Mouse (Mus musculus): ENCODE data around the gene Src. TPM values are rescaled to one million over a fixed set of nuclear protein-coding genes. Genes with fewer than 3 reads are reported as not detected.
"Not testable (repeated sequence)": the region's sequence is repeated elsewhere in the genome, so short reads cannot be mapped to it uniquely, and the experiment has no call there.

Gene Src
- polyA plus RNA-seq, 1 experiment from 2014 or later, result 2.0 TPM

DNA sequence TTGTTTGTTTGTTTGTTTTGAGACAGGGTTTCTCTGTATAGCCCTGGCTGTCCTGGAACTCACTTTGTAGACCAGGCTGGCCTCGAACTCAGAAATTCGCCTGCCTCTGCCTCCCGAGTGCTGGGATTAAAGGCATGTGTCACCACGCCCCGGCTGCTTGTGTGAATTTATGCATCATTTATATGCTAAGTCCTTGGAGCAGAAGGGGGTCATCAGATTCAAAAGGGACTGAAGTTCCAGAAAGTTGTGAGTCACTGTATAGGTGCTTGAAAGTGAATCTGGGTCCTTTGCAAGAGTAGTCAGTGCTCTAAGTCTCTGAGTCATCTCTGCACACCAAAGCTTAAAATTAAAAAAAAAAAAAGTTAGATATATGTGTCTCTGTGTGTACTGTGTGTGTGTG lies 68.3 kb downstream of the Src start:
- H3K27me3 ChIP-seq; H3K4me3 ChIP-seq (replicated peaks); H3K9ac ChIP-seq; ATAC-seq (ENCODE audit: low read depth); DNase-seq; H3K4me2 ChIP-seq; H3K9me3 ChIP-seq (replicated peaks); H3K27ac ChIP-seq; H3K4me1 ChIP-seq (replicated peaks); H3K36me3 ChIP-seq: not testable (repeated sequence)
- 73% methylated on average over 5 of the region's 5 CpGs for WGBS (ENCODE audit: insufficient replicate concordance)

DNA sequence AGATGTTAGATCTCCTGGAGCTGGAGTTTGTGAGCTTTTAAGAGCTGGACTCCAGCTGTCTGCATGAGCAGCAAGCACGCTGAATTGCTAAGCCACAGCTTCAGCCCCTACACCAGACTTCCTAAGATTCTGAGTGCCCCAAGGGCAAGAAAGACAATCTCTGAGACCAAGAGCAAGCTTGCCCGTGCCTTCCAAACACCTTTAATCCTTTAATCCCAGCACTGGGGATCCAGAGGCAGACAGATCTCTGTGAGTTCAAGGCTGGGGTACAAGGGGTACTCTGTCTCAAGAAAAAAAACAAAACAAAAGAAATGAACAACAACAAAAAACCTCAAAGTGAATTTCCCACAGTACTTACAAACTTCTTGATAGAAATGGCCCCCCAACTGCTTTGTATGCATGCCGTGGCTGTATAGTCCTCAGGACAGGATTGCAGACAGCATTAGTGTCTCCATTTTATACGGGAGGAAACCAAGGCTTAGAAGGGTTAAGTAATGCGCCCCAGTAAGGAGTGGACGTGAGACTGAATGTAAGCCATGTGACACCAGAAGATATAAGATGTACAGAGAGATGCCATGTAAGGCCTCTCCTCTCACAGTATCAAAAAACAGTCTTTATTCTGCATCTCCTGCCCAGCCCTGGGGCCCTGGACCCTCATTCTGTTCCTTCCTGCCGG lies 68.9 kb downstream of the Src start:
- no peaks in the 10 kb centered on the region for H3K36me3 ChIP-seq
- no peaks in the 10 kb centered on the region for H3K9me3 ChIP-seq (replicated peaks)
- H3K4me1 ChIP-seq (replicated peaks), result no peaks in the 10 kb centered on the region
- no peak overlapping the region for H3K4me2 ChIP-seq
- no peak overlapping the region for H3K27ac ChIP-seq
- H3K9ac ChIP-seq, result no peak overlapping the region
- DNase-seq (no peak), ATAC-seq (ENCODE audit: low read depth) (no peak)
- no peaks in the 10 kb centered on the region; the same call in 1 of the 2 replicates for H3K27me3 ChIP-seq
- 52% methylated on average over 7 of the region's 7 CpGs for WGBS (ENCODE audit: insufficient replicate concordance)
- no peak overlapping the region for H3K4me3 ChIP-seq (replicated peaks)

GRCm38 (mm10) chr2:157487733-157488175 lies 69.5 kb downstream of the Src start:
- no peak for ATAC-seq (ENCODE audit: low read depth)
- no peak for DNase-seq
- no peaks in the 10 kb centered on the region for H3K9me3 ChIP-seq (replicated peaks)
- no peak overlapping the region for H3K4me3 ChIP-seq (replicated peaks)
- no peak overlapping the region for H3K4me2 ChIP-seq
- H3K4me1 ChIP-seq (replicated peaks), result no peaks in the 10 kb centered on the region
- H3K9ac ChIP-seq, result no peak overlapping the region
- no peaks in the 10 kb centered on the region; the same call in 1 of the 2 replicates for H3K27me3 ChIP-seq
- 49% methylated on average over 12 of the region's 12 CpGs for WGBS (ENCODE audit: insufficient replicate concordance)
- H3K27ac ChIP-seq, result no peak overlapping the region
- H3K36me3 ChIP-seq, result no peaks in the 10 kb centered on the region

GRCm38 (mm10) chr2:157493240-157493639 lies 75.0 kb downstream of the Src start:
- Histone ChIP-seq H3K4me1 (replicated peaks) (no peaks in the 10 kb centered on the region), H3K4me2 (no peak overlapping the region), H3K27ac (no peak overlapping the region), H3K9ac (no peak overlapping the region), H3K4me3 (replicated peaks) (no peak overlapping the region), H3K9me3 (replicated peaks) (no peaks in the 10 kb centered on the region), H3K36me3 (no peaks in the 10 kb centered on the region), H3K27me3 (no peaks in the 10 kb centered on the region)
- WGBS (ENCODE audit: insufficient replicate concordance), result 66% methylated on average over 3 of the region's 3 CpGs
- no peak for ATAC-seq (ENCODE audit: low read depth)
- DNase-seq, result no peak

DNA sequence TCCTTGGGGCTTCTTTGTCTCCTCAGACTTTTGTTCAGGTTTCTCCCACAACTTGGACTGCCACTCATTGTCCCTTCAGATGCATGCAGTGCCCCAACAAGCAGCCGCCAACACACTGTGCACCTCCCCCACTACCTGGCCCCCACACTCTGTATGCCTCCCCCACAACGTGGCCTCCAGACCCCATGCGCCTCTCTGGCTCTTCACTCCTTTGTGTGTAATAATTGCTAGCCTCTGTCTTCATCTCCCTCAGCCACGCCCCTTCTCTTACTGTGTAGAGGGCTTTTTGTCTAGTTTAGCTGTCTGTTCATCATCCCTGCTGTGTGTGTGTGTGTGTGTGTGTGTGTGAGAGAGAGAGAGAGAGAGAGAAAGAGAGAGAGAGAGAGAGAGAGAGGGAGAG lies 80.3 kb downstream of the Src start:
- ATAC-seq (ENCODE audit: low read depth) (no peak), DNase-seq (no peak)
- no peak overlapping the region for H3K9ac ChIP-seq
- no peak overlapping the region for H3K27ac ChIP-seq
- no peak overlapping the region for H3K4me2 ChIP-seq
- 40% methylated on average over 4 of the region's 4 CpGs for WGBS (ENCODE audit: insufficient replicate concordance)
- no peaks in the 10 kb centered on the region for H3K4me1 ChIP-seq (replicated peaks)
- 0 out of 2 replicates have a peak, but pooled peaks cover 3% of the 10 kb centered on the region for H3K27me3 ChIP-seq
- H3K9me3 ChIP-seq (replicated peaks), result no peaks in the 10 kb centered on the region
- no peaks in the 10 kb centered on the region for H3K36me3 ChIP-seq
- no peak overlapping the region for H3K4me3 ChIP-seq (replicated peaks)

- Histone ChIP-seq H3K4me2 (no peak overlapping the region), H3K4me3 (replicated peaks) (no peak overlapping the region), H3K36me3 (no peaks in the 10 kb centered on the region), H3K9me3 (replicated peaks) (no peaks in the 10 kb centered on the region), H3K27ac (no peak overlapping the region), H3K9ac (no peak overlapping the region), H3K27me3 (peaks cover 3% of the 10 kb centered on the region; the same call in 1 of the 2 replicates), H3K4me1 (replicated peaks) (no peaks in the 10 kb centered on the region)
- ATAC-seq (ENCODE audit: low read depth) (no peak), DNase-seq (no peak)
- 22% methylated on average over 2 of the region's 2 CpGs for WGBS (ENCODE audit: insufficient replicate concordance)
These were observed 82.1 kb downstream of the Src start for GRCm38 (mm10) chr2:157500364-157500763.

DNA sequence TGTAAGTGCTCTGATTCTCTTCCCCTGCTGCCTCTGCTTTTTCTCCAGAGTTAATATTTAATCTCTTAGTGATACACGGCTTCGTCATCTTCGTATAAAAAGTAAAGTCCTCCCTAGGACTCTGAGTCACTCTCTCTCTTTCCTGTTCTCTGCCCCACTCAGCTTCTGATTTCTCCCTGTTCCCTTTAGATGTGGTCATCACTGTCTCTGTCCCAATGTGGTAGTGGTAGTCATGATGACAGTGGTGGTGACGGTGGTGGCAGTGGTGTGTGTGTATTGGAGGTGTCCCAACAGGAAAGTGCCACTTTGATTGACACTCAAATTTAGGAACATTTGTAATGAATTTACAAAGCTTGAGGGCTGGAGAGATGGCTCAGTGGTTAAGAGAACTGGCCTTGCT lies 83.1 kb downstream of the Src start:
- Histone ChIP-seq H3K36me3 (no peaks in the 10 kb centered on the region), H3K27ac (no peak overlapping the region), H3K4me3 (replicated peaks) (no peak overlapping the region), H3K9me3 (replicated peaks) (no peaks in the 10 kb centered on the region), H3K4me1 (replicated peaks) (no peaks in the 10 kb centered on the region), H3K9ac (no peak overlapping the region), H3K27me3 (peaks cover 3% of the 10 kb centered on the region; the same call in 1 of the 2 replicates), H3K4me2 (no peak overlapping the region)
- DNase-seq (no peak), ATAC-seq (ENCODE audit: low read depth) (no peak)
- 57% methylated on average over 4 of the region's 4 CpGs for WGBS (ENCODE audit: insufficient replicate concordance)

DNA sequence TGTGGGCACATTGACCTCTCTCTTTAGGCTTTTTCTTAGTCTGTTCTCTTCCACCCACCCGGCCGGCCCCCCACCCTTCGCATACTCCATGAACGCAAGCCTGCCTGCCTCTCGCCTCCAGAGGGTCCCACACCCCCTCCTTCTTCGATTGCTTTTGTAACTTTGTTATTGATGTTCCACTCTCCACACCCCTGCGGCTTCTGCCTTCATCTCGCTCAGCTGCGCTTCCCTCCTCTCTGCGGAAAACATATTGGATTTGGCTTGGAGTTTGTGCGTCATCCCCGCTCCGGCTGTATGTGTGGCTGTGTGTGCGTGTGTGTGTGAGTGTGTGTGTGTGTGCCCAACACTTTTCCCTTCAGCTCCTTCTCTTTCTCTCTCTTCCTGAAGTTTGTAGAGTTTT lies 88.5 kb downstream of the Src start:
- H3K4me1 ChIP-seq (replicated peaks), result 0 out of 2 replicates have a peak, but pooled peaks cover 4% of the 10 kb centered on the region
- no peak overlapping the region for H3K27ac ChIP-seq
- H3K4me2 ChIP-seq, result no peak overlapping the region
- H3K36me3 ChIP-seq, result no peaks in the 10 kb centered on the region
- no peak overlapping the region for H3K4me3 ChIP-seq (replicated peaks)
- DNase-seq (no peak), ATAC-seq (ENCODE audit: low read depth) (no peak)
- no peaks in the 10 kb centered on the region for H3K9me3 ChIP-seq (replicated peaks)
- no peak overlapping the region for H3K9ac ChIP-seq
- no peaks in the 10 kb centered on the region; the same call in 1 of the 2 replicates for H3K27me3 ChIP-seq
- 46% methylated on average over 14 of the region's 14 CpGs for WGBS (ENCODE audit: insufficient replicate concordance)

DNA sequence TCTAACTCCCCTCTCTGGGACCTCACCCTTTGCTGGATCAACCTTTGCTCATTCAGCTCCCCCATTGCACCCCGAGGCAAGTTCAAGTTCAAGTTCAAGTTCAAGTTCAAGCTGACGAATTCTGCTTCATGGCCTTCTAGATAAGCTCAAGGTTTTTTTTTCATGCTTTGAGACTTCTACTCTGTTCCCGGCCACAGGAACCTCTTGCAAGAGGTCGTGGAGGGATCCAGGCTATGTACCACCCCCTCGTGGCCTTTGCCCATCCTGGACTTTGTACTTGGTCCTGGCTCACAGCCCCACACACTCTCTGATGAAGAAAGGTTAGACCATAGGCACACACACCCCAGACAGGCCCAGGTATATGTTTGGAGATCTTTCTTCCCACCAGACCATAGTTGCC lies 90.9 kb downstream of the Src start:
- Histone ChIP-seq H3K4me2 (no peak overlapping the region), H3K4me3 (replicated peaks) (no peak overlapping the region), H3K9ac (no peak overlapping the region), H3K36me3 (no peaks in the 10 kb centered on the region), H3K9me3 (replicated peaks) (no peaks in the 10 kb centered on the region), H3K4me1 (replicated peaks) (peaks cover 7% of the 10 kb centered on the region; the same call in 1 of the 2 replicates), H3K27ac (no peak overlapping the region), H3K27me3 (no peaks in the 10 kb centered on the region; the same call in 1 of the 2 replicates)
- DNase-seq (no peak), ATAC-seq (ENCODE audit: low read depth) (peak; percentile 43; the same call in 1 of the 2 replicates)
- 49% methylated on average over 5 of the region's 5 CpGs for WGBS (ENCODE audit: insufficient replicate concordance)

- Histone ChIP-seq H3K9ac (no peak overlapping the region), H3K4me1 (replicated peaks) (peaks cover 7% of the 10 kb centered on the region; the same call in 1 of the 2 replicates), H3K9me3 (replicated peaks) (no peaks in the 10 kb centered on the region), H3K27me3 (no peaks in the 10 kb centered on the region; the same call in 1 of the 2 replicates), H3K36me3 (no peaks in the 10 kb centered on the region), H3K27ac (no peak overlapping the region), H3K4me3 (replicated peaks) (no peak overlapping the region), H3K4me2 (no peak overlapping the region)
- 53% methylated on average over 4 of the region's 4 CpGs for WGBS (ENCODE audit: insufficient replicate concordance)
- DNase-seq (no peak), ATAC-seq (ENCODE audit: low read depth) (no peak)
These were observed 91.8 kb downstream of the Src start for GRCm38 (mm10) chr2:157510031-157510430.

DNA sequence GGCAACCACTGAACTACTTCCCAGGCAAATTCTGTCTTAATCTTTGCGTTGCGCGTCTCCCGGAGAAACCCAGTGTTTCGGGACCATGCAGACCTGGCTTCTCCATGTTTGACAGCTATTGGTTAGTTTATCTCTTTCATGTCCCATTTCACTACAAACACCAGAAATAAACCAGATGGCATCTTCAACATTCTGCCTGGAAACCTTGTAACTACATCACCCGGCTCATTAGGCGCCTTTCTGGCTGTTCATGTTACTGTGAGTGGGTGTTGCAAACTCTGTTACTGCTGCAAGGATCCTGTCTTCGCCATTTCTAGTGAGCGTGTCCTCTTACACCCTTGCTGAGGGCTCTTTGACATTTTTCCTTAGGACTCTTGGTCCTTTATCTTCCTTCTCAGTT lies 94.6 kb downstream of the Src start:
- Histone ChIP-seq H3K9ac (no peak overlapping the region), H3K27ac (no peak overlapping the region), H3K36me3 (no peaks in the 10 kb centered on the region), H3K4me3 (replicated peaks) (no peak overlapping the region), H3K4me2 (no peak overlapping the region), H3K9me3 (replicated peaks) (no peaks in the 10 kb centered on the region), H3K27me3 (no peaks in the 10 kb centered on the region; the same call in 1 of the 2 replicates), H3K4me1 (replicated peaks) (peaks cover 7% of the 10 kb centered on the region; the same call in 1 of the 2 replicates)
- DNase-seq, result no peak
- 80% methylated on average over 9 of the region's 9 CpGs for whole genome bisulfite sequencing (ENCODE audit: insufficient replicate concordance)
- ATAC-seq (ENCODE audit: low read depth), result no peak

GRCm38 (mm10) chr2:157513737-157514208 lies 95.5 kb downstream of the Src start:
- H3K9ac ChIP-seq, result no peak overlapping the region
- H3K36me3 ChIP-seq, result no peaks in the 10 kb centered on the region
- H3K9me3 ChIP-seq (replicated peaks), result no peaks in the 10 kb centered on the region
- WGBS (ENCODE audit: insufficient replicate concordance), result 29% methylated on average over 9 of the region's 9 CpGs
- no peak for DNase-seq
- H3K27me3 ChIP-seq, result no peaks in the 10 kb centered on the region
- peaks cover 7% of the 10 kb centered on the region; the same call in 1 of the 2 replicates for H3K4me1 ChIP-seq (replicated peaks)
- H3K4me2 ChIP-seq, result no peak overlapping the region
- no peak overlapping the region for H3K4me3 ChIP-seq (replicated peaks)
- peak; percentile 47 for ATAC-seq (ENCODE audit: low read depth)
- H3K27ac ChIP-seq, result no peak overlapping the region
